Mouse (Mus musculus) central nervous system, embryonic 18 days (tissue): ENCODE results near the gene Anapc4. TPM values are rescaled to one million over a fixed set of nuclear protein-coding genes. Genes with fewer than 3 reads are reported as not detected.

Experiments
- polyA plus RNA-seq: library from polyadenylated mRNA; depleted of rRNA; stranded (reverse); fragments of >200 nt; gene quantifications from 2 replicates; pipeline ENCODE4 v1.2.3, GENCODE M21; 2012; rRNA removed

The Anapc4 gene
- 151 and 164 TPM in 2 replicates for polyA plus RNA-seq

GRCm38 (mm10) chr5:52833761-52834274 is at the start of gene Anapc4:
TSS of gene Anapc4 (plus strand) at chr5:52834012.

Other genes with a start within 250 kb of the Anapc4 start
- 10.7 and 11.1 TPM in 2 replicates for gene Sepsecs, start 164.3 kb upstream of the Anapc4 start, polyA plus RNA-seq
- gene Pi4k2b, start 92.4 kb upstream of the Anapc4 start, polyA plus RNA-seq = 4.9 and 5.4 TPM in 2 replicates
- gene Zcchc4, start 58.6 kb upstream of the Anapc4 start, polyA plus RNA-seq = 14.3 and 14.7 TPM in 2 replicates
- 0.09 and 0.11 TPM in 2 replicates for gene Slc34a2, start 204.1 kb downstream of the Anapc4 start, polyA plus RNA-seq